Comparison of ENCODE assay signal across 12 mouse cellular contexts in the genomic region with DNA sequence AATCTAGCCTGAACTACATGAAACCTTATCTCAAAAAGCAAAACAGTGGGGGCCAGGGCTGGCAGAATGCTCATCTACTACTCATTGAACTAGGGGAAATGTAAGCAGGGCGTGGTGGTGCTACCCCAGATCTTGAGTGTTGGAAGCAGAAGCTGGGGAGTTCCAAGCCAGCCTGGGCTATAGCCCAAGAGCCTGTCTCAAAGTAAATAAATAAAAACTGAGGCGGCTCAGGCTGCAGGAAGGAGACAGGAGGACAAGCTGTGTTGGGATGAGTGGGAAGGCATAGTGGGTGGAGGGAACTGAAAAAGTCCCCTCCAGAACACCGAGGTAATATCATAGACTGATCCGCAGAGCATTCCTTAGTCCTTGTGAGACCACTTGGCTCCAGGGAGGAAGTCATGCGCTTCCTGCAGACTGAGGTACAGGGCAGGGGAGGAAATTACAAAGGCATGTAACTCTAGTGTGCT. TPM values are rescaled to one million over a fixed set of nuclear protein-coding genes. Genes with fewer than 3 reads are reported as not detected.
DNase-seq lines count a peak whose midpoint lies in the region; ATAC-seq lines count a peak whose summit lies in the region.
"Had no signal": no experiment of that assay in that cellular context is flagged by ENCODE, and none has a peak within 500 bp of the region (broad histone marks: within the 10 kb centered on the region; RNA-seq: fewer than 3 reads in every experiment).

No protein-coding gene starts in this region.

- H3K4me2 ChIP-seq in heart, embryonic 15.5 days: no peak overlapping the region
- H3K4me2 ChIP-seq in hindbrain, embryonic 16.5 days (ENCODE audit: low read length): no peak overlapping the region
- no peak overlapping the region for H3K4me2 ChIP-seq in hindbrain, embryonic 14.5 days (replicated peaks)
- H3K4me2 ChIP-seq: embryonic facial prominence, embryonic 13.5 days; hindbrain, embryonic 12.5 days had no signal

- peak; percentile 58 for DNase-seq in kidney, adult 11 months
- no peak for DNase-seq in kidney, adult 18-20 months
- DNase-seq in kidney, postnatal 36 days: peak; percentile 52 to 65
- peak; percentile 67 to 83 for DNase-seq in lung, postnatal 4 days
- DNase-seq in hindbrain, embryonic 14.5 days (ENCODE audit: low spot score): no peak
- no peak for DNase-seq in adrenal gland, postnatal 14 days
- DNase-seq: retina, postnatal 1 day had no signal

- no peak overlapping the region for H3K9ac ChIP-seq in heart, embryonic 15.5 days
- H3K9ac ChIP-seq in hindbrain, embryonic 16.5 days (ENCODE audit: low read depth, low read length): no peak overlapping the region
- H3K9ac ChIP-seq in hindbrain, embryonic 14.5 days: no peak overlapping the region
- H3K9ac ChIP-seq: embryonic facial prominence, embryonic 13.5 days; hindbrain, embryonic 12.5 days had no signal

- no peaks in the 10 kb centered on the region for H3K9me3 ChIP-seq in heart, embryonic 15.5 days (replicated peaks)
- H3K9me3 ChIP-seq in hindbrain, embryonic 16.5 days (ENCODE audit: control insufficient read depth, low read length): no peaks in the 10 kb centered on the region
- H3K9me3 ChIP-seq in hindbrain, embryonic 14.5 days (ENCODE audit: control insufficient read depth, low read length): no peaks in the 10 kb centered on the region
- H3K9me3 ChIP-seq: embryonic facial prominence, embryonic 13.5 days; hindbrain, embryonic 12.5 days had no signal

- peaks cover 24% of the 10 kb centered on the region for H3K4me1 ChIP-seq in heart, embryonic 15.5 days (replicated peaks)
- H3K4me1 ChIP-seq in hindbrain, embryonic 16.5 days (ENCODE audit: control insufficient read depth, insufficient read depth, low read depth, low read length): no peaks in the 10 kb centered on the region
- H3K4me1 ChIP-seq in hindbrain, embryonic 14.5 days (replicated peaks; ENCODE audit: control insufficient read depth, insufficient read depth, low read length): no peaks in the 10 kb centered on the region

- 40% methylated on average over 5 of the region's 5 CpGs for WGBS in heart, embryonic 15.5 days
- 70% methylated on average over 5 of the region's 5 CpGs for WGBS in hindbrain, embryonic 16.5 days
- 66% methylated on average over 5 of the region's 5 CpGs for WGBS in hindbrain, embryonic 14.5 days

- H3K36me3 ChIP-seq in heart, embryonic 15.5 days: peaks cover 21% of the 10 kb centered on the region
- peaks cover 20% of the 10 kb centered on the region for H3K36me3 ChIP-seq in hindbrain, embryonic 16.5 days (ENCODE audit: control insufficient read depth, insufficient read depth, low read length)
- peaks cover 24% of the 10 kb centered on the region for H3K36me3 ChIP-seq in hindbrain, embryonic 14.5 days (replicated peaks; ENCODE audit: control insufficient read depth, insufficient read depth)

- H3K4me3 ChIP-seq in heart, embryonic 15.5 days: no peak overlapping the region
- H3K4me3 ChIP-seq in hindbrain, embryonic 16.5 days (ENCODE audit: low read length): no peak overlapping the region
- no peak overlapping the region for H3K4me3 ChIP-seq in hindbrain, embryonic 14.5 days (replicated peaks; ENCODE audit: low read length)
- H3K4me3 ChIP-seq: embryonic facial prominence, embryonic 13.5 days; hindbrain, embryonic 12.5 days had no signal

- H3K27me3 ChIP-seq in heart, embryonic 15.5 days: peaks cover 21% of the 10 kb centered on the region
- peaks cover 22% of the 10 kb centered on the region for H3K27me3 ChIP-seq in hindbrain, embryonic 16.5 days (replicated peaks; ENCODE audit: control insufficient read depth, insufficient read depth, low read length)
- peaks cover 36% of the 10 kb centered on the region for H3K27me3 ChIP-seq in hindbrain, embryonic 14.5 days (ENCODE audit: control insufficient read depth, insufficient read depth, low read length)

- H3K27ac ChIP-seq in heart, embryonic 15.5 days: peak overlapping the region; percentile 69
- no peak overlapping the region for H3K27ac ChIP-seq in hindbrain, embryonic 16.5 days (ENCODE audit: low read depth, low read length)
- no peak overlapping the region for H3K27ac ChIP-seq in hindbrain, embryonic 14.5 days
- H3K27ac ChIP-seq: embryonic facial prominence, embryonic 13.5 days; hindbrain, embryonic 12.5 days; macrophage had no signal

- peak; percentile 45; the same call in 1 of the 2 replicates for ATAC-seq in heart, embryonic 15.5 days (replicated peaks; ENCODE audit: insufficient number of reproducible peaks, insufficient read depth, low FRiP score, low read depth)
- ATAC-seq in hindbrain, embryonic 16.5 days: no peak
- ATAC-seq in hindbrain, embryonic 14.5 days (ENCODE audit: low FRiP score): no peak

RNA-seq across cellular contexts. Expression of a gene that starts 3.9 kb away (rescaled TPM):
- polyA plus RNA-seq in heart, embryonic 15.5 days (2015; fragmentation: Nextera tagmentation; extraction: Ambion mirVana): 13.2 and 24.9 TPM in 2 replicates
- polyA plus RNA-seq in hindbrain, embryonic 16.5 days (2015; fragmentation: Nextera tagmentation; extraction: Ambion mirVana): 3.4 and 5.3 TPM in 2 replicates
- polyA plus RNA-seq in hindbrain, embryonic 14.5 days (2014; fragmentation: Nextera tagmentation; extraction: Ambion mirVana): 3.6 and 3.8 TPM in 2 replicates
- 12.7 and 13.8 TPM in 2 replicates for total RNA-seq in adrenal gland, postnatal 14 days (2021)

RNA-seq across cellular contexts. Expression of a gene that starts 9.3 kb away (rescaled TPM):
- polyA plus RNA-seq in heart, embryonic 15.5 days (2015; fragmentation: Nextera tagmentation; extraction: Ambion mirVana): 136 and 147 TPM in 2 replicates
- 112 and 114 TPM in 2 replicates for polyA plus RNA-seq in hindbrain, embryonic 16.5 days (2015; fragmentation: Nextera tagmentation; extraction: Ambion mirVana)
- polyA plus RNA-seq in hindbrain, embryonic 14.5 days (2014; fragmentation: Nextera tagmentation; extraction: Ambion mirVana): 97.3 and 102 TPM in 2 replicates
- total RNA-seq in adrenal gland, postnatal 14 days (2021): 135 and 144 TPM in 2 replicates

RNA-seq across cellular contexts. Expression of a gene that starts 17.3 kb away (rescaled TPM):
- polyA plus RNA-seq in heart, embryonic 15.5 days (2015; fragmentation: Nextera tagmentation; extraction: Ambion mirVana): 1.9 and 2.8 TPM in 2 replicates
- 0.27 and 0.29 TPM in 2 replicates for polyA plus RNA-seq in hindbrain, embryonic 16.5 days (2015; fragmentation: Nextera tagmentation; extraction: Ambion mirVana)
- 0.31 TPM in 1 of 2 replicates, not detected in the other for polyA plus RNA-seq in hindbrain, embryonic 14.5 days (2014; fragmentation: Nextera tagmentation; extraction: Ambion mirVana)
- total RNA-seq in adrenal gland, postnatal 14 days (2021): 1.2 and 4.1 TPM in 2 replicates
- polyA plus RNA-seq: macrophage had no signal

RNA-seq across cellular contexts. Expression of a gene that starts 20.0 kb away (rescaled TPM):
- 0.04 and 0.13 TPM in 2 replicates for polyA plus RNA-seq in heart, embryonic 15.5 days (2015; fragmentation: Nextera tagmentation; extraction: Ambion mirVana)
- polyA plus RNA-seq in hindbrain, embryonic 16.5 days (2015; fragmentation: Nextera tagmentation; extraction: Ambion mirVana): 2.8 and 3.2 TPM in 2 replicates
- 1.6 and 1.9 TPM in 2 replicates for polyA plus RNA-seq in hindbrain, embryonic 14.5 days (2014; fragmentation: Nextera tagmentation; extraction: Ambion mirVana)
- 0.74 and 0.90 TPM in 2 replicates for total RNA-seq in adrenal gland, postnatal 14 days (2021)

RNA-seq across cellular contexts. Expression of a gene that starts 35.3 kb away (rescaled TPM):
- polyA plus RNA-seq in heart, embryonic 15.5 days (2015; fragmentation: Nextera tagmentation; extraction: Ambion mirVana): 16.9 and 26.6 TPM in 2 replicates
- 9.5 and 10.3 TPM in 2 replicates for polyA plus RNA-seq in hindbrain, embryonic 16.5 days (2015; fragmentation: Nextera tagmentation; extraction: Ambion mirVana)
- polyA plus RNA-seq in hindbrain, embryonic 14.5 days (2014; fragmentation: Nextera tagmentation; extraction: Ambion mirVana): 8.6 and 8.8 TPM in 2 replicates
- 9.1 and 11.0 TPM in 2 replicates for total RNA-seq in adrenal gland, postnatal 14 days (2021)

Comparison
In these comparisons a context has a peak if more than half of its experiments do, and no peak if none do; other contexts are left out.
1. DNase-seq: peak in kidney, adult 11 months (single experiment), kidney, postnatal 36 days (2 of 2) and lung, postnatal 4 days (2 of 2); none in kidney, adult 18-20 months (single experiment), hindbrain, embryonic 14.5 days (single experiment) and adrenal gland, postnatal 14 days (single experiment).